Mouse (Mus musculus): ENCODE measurements around the gene Cbarp. TPM values are rescaled to one million over a fixed set of nuclear protein-coding genes. Genes with fewer than 3 reads are reported as not detected.

Cbarp gene
- total RNA-seq, 2 experiments from 2014 or later, result 3.0 to 3.3 TPM

DNA sequence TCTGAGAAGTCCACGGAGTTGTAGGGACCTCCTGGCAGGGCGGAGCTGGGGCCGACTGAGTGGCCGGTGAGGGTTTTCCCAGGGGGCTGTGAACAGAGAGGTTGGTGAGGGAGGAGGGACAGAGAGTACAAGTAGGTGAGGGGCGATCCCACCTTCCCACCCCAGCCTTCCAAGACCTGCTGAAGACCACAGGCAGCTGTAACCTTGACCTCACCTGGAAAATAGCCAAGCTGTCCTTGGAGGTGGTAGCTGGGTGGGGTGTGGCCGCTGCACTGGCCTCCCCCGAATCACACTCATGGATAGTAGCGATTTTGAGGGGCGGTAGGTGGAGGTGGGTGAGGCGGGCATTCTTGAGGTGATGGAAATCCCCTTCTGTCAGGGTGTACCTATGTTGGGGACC, 5.5 kb downstream of the Cbarp start:
- no peak for DNase-seq
- intact Hi-C loops (cut with DNase I), result loop anchor here (10.0 kb wide), 1 partner anchor 170 kb away; the partner anchor contains the start of gene Wdr18

DNA sequence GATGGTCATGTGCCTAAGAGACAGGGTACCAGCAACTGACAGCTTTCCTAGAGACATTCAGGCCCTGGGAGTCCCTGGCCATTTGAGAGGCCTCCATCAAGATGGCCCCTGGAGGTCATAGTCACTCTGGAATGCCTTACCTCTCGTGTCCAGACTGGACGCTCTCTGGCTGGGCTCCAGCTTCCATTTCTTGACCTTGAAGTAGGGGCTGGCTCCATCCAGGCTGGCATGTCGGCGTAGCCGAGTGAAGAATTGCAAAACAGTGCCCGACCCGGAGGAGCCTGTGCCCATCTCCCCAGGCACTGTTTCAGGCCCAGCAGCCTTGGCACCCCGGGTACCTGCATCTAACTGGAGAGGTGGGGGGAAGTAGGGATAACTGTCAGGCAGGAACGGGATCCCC, 6.2 kb downstream of the Cbarp start:
- no peak for DNase-seq
- intact Hi-C loops (cut with DNase I), result loop anchor here (10.0 kb wide), 1 partner anchor 170 kb away; the partner anchor contains the start of gene Wdr18

DNA sequence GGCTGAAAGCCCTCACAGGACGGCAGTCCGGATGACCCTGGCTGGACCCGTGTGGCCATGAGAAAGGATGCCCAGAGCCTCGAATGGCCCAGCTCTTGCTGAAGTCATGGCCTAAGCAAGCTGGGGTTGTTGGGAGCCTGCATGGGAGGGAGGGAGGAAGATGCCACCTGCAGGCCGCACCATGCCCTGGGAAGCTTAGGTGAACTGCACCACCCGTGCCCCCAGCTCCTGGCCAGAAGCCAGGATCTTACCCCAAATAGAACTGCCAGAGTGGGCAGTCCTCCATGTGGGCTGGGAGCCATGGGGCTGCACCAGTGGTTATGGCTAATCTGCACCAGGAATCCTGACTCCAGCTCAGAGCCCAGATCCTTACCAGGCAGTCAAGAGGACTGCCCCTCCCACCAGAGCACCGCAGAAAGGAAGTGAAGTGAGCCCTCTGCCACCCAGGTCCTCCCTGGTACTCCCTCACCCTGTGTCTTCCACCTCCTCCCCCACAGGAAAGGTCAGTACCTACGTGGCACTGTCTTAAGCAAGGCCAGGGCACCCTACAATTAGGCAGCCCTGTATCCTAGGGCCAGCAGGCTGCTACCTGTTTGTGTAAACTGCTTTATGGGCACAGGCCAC, 7.3 kb downstream of the Cbarp start:
- peak in 1 of 2 experiments; percentile 73 for DNase-seq
- intact Hi-C loops (cut with DNase I), result loop anchor here (10.0 kb wide), 1 partner anchor 169 kb away; the partner anchor contains the start of gene Wdr18

DNA sequence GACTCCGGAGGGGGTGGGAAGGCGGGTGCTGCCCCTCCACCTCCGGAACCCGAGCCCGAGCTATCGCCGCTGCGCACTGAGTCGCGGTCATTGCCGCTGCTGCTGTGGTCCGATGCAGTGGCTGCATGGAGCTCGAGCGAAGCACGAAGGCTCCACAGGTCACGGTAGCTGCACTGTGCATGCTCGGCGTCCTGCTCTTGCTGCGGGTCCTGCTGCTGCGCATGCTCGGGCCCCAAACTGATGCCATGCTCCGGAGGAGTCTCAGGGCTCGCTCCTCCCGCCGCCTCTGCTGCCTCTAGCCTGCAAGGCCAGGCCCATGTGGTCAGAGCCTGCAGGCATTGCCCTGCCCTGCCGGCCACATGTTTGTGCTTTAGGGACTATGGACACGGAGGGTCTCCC, 8.7 kb downstream of the Cbarp start:
- intact Hi-C loops (cut with DNase I), result loop anchor here (10.0 kb wide), 1 partner anchor 167 kb away; the partner anchor contains the start of gene Wdr18
- no peak for DNase-seq

DNA sequence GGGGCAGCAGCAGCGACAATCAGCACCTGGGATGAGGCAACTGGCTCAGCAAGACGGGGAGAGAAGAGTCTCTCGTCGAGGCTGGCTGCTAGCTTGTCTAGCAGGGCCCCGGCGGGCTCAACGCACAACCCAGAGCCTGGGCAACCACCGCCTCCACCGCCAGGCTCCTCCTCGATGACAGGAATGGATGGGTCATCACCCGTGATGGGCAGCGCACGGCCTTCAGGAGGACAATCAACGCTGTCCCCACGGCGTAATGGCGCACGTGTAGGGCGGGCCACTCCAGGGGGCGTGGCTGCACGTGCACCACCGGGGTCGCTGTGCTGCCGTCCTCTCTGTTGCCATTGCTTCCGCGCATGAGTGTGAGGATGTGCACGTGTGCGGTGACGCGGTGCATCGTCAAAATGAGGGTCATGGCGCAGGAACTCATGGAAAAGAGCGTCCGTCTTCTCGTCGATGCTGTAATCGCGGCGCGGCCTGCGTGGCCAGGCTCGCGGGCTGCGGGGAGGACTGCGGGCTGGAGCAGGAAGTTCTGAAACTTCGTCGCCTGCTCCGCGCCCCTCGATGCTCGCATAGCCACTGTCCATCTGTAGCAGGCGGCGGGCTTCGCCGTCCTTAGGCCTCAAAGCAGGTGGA, 9.2 kb downstream of the Cbarp start:
- intact Hi-C loops (cut with DNase I), result loop anchor here (10.0 kb wide), 1 partner anchor 167 kb away; the partner anchor contains the start of gene Wdr18
- DNase-seq, result no peak

DNA sequence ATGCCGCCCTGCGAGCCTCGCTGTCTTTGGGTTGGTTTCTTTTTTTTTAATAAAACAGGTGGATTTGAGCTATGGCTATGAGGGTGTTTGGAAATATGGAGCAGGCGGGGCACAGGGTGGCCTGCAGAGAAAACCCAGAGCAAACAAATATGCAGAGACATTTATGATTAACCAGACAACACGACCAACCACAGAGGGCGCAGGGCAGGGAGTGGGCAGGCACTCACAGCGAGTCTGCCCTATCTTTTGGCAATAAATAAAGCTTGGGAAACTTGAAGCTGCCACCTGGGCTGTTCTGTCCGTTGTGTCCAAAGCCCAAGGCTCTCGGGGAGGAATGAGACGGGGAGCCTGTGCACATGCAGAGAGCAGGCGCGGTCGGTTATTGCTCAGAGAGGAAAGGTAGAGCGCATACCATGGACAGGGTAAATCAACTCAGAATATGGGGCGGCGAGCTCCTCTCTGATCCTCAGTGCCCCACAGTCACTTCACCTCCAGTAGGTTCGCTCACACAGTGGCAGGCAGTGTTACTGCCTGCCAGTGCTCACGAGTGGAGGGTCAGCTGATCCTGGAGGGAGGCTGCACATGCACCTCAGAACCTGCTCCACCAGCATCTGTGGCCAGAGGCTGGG, 10.1 kb downstream of the Cbarp start:
- intact Hi-C loops (cut with DNase I), result loop anchor here (10.0 kb wide), 1 partner anchor 166 kb away; the partner anchor contains the start of gene Wdr18
- no peak for DNase-seq

DNA sequence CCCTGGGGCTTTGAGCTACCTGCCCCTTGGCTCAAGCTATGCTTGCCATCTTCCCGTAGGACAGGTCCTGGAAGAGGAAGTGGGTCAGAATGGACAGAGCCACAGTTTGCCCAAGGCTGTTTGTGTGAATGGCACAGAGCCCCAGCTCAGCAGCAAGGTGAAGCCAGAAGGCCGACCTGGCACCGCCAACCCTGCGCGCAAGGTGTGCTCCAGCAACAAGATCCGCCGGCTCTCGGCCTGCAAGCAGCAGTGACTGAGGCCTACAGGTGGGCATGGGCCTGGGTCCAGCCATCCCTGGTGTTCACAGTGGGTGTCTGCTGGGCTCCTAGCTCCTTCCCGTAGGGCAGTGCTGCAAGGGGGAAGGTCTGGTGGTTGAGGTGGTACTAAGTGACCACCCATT, 10.8 kb downstream of the Cbarp start:
- DNase-seq, result no peak
- intact Hi-C loops (cut with DNase I), result loop anchor here (10.0 kb wide), 1 partner anchor 165 kb away; the partner anchor contains the start of gene Wdr18

DNA sequence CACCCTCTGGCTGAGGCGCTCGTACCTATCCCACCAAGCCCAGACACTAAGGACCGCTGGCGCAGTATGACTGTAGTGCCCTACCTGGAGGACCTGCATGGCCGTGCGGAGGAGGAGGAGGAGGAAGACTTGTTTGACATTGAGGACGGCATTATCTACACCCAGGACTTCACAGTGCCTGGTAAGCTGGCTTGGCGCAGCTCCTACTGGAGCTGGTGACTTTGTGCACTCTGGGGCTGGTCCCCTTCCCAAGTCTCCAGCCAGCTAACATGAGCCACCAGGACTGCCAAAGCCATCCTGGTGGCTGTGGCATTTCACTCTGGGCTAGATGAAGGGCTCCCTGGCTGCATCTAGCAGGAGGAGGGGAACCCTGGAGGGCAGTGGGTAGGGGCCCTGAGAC, 12.7 kb downstream of the Cbarp start:
- DNase-seq, result no peak
- intact Hi-C loops (cut with DNase I), result no loop called here

DNA sequence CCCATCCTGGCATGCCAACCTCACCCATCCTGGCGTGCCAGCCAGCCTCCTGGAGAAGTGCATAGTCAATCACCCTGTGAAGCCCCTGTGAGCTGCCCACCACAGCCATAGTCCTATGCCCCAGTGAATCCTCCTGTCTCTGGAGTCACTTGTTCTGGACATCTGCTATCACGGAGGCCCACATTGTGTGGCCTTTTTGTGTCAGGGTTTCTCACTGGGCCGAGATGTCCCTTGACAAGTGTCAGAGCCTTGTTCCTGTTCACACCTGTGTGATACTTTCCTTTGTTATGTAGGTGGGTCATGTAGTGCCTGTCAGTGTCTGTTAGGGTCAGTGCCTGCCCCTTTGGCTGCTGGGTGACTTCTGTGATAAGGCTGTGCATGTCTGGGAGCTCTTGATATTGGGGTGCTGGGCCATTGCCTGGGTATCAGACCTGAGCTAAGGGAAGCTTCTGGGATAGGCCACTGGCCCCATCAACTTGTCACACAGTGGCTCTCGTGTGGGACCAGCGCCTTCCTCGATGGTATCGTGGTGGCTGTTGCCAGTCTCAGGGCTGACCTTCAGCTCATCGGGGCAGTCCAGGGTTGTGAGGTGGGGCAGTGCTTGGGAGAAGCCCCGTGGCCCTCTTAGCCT, 16.6 kb downstream of the Cbarp start:
- intact Hi-C loops (cut with DNase I), result no loop called here
- no peak for DNase-seq

DNA sequence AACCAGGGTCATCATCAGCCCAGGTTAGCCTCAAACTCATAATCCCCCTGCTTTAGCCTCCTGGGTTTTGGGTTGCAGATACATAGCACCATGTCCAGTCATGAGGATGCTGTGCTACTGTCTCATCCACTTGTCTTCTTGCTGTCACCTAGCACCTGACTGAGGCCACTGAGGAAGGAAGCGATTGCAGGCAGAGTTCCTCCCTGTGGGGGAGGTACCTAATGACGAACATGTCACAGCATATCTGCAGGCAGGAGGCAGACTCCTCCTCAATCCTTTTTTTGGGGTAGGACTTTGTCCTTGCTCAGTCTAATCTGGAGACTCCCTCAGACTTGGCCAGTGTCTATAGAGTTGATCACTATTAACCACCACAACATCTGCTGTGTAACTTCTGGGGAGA, 19.0 kb downstream of the Cbarp start:
- no peak for DNase-seq
- intact Hi-C loops (cut with DNase I), result no loop called here

DNA sequence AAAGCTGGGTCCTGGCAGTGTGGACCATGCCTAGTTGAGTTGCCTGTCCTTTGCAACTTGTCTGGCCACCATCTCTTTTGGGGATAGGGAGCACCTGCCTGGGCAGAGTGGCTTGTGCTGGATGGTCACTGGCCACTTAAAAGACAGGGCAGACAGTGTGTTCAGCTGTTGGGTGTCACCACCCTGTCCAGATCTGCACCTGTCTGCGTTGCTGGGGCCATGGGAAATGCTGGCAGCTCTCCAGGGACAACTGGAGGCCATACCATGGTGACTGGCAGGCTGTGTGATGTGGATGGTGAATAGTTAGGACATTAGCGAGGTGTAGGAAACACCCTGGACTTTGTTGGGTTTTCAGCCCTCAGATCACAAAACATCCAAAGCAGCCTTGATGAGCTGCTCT, 20.5 kb downstream of the Cbarp start:
- DNase-seq, result no peak
- intact Hi-C loops (cut with DNase I), result no loop called here

DNA sequence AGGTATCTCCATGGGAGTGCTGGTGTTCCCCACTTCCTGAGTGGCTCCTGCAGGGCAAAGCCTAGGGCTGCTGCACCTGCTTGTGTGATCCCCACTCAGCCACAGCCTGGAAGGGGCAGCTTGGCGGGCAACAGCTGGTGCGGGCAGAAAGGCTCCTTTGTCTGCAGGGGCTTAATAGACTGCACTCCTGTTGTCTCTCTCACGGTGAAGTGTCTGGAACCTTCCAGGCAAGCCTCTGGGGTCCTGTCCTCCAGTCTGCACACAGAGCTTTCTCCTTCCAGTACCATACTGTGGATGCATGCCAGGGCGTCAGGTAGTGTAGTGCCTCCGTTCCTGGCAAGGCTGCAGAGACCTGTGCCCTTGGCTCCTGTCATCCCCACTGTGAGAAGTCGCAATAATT, 22.1 kb downstream of the Cbarp start:
- no peak for DNase-seq
- intact Hi-C loops (cut with DNase I), result no loop called here

DNA sequence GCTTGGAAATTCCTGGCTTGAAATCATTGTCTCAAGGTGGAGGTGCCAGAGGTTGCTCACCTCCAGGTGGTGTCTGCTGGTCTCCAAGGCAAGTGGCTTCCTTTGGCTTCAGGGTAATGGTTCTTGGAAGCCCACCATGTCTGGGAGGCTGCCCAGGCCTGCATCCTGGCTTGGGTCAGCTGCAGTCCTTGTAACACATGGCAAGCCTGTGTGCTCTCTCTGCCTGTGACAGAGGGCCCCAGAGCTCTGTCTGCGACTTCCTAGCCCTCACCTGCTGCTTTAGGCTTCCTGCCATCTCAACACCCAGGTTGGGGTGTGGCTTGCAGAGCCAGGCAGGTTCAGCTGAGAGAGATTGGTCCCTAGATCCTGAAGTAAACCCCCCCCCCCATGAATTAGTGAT, 22.9 kb downstream of the Cbarp start:
- intact Hi-C loops (cut with DNase I), result loop anchor here (2.0 kb wide), 1 partner anchor 19 kb away; no protein-coding TSS in a partner anchor
- DNase-seq, result no peak

DNA sequence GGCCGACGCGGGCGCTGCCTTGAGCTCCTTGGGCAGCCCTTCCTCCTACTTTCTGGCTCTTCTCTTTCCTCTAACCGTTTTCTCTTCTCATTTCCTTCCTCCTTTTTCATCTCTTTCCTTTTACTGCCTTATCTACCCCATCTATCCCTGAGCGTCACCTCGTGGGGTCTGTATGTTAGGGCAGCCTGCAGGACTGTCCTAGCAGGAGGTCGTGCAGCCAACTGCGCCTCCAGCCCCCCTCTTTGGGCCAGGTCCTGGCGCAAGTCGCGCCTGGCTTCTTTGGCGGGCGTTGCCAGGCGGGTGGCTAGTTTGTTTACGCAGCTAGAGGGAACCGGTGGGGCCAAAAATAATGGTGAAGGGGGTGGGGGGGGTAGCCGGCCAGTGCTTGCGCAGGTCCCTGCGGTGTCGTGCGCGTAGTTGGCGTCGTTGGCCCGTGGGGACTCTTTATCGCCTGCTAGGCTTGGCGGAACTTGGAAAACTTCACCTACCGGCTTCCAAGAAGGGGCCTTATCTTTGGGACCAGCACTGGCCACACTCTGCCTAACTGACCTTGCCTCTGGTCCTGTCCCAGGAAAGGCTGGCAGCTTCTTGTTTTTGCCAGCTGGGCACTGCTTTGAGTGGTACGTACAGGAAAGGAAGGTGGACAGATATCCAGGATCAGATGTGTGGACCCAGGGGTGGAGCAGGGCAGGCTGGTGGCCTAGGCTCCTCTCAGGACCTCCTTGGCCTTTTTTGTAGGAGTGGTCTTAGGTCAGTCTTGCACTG, 23.5 kb downstream of the Cbarp start:
- intact Hi-C loops (cut with DNase I), result loop anchor here (2.0 kb wide), 1 partner anchor 20 kb away; no protein-coding TSS in a partner anchor
- DNase-seq, result peak; percentile 70 to 74

DNA sequence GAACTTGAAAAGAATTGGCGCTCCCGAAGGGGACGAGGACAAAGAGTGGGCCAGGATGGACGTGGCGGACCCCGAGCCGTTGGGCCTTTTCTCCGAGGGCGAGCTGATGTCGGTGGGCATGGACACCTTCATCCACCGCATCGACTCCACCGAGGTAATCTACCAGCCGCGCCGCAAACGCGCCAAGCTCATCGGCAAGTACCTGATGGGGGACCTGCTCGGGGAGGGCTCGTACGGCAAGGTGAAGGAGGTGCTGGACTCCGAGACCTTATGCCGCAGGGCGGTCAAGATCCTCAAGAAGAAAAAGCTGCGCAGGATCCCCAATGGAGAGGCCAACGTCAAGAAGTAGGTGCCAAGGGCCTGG, 24.1 kb downstream of the Cbarp start:
- peak in 1 of 2 experiments; percentile 33 for DNase-seq
- intact Hi-C loops (cut with DNase I), result loop anchor here (2.0 kb wide), 1 partner anchor 20 kb away; no protein-coding TSS in a partner anchor

DNA sequence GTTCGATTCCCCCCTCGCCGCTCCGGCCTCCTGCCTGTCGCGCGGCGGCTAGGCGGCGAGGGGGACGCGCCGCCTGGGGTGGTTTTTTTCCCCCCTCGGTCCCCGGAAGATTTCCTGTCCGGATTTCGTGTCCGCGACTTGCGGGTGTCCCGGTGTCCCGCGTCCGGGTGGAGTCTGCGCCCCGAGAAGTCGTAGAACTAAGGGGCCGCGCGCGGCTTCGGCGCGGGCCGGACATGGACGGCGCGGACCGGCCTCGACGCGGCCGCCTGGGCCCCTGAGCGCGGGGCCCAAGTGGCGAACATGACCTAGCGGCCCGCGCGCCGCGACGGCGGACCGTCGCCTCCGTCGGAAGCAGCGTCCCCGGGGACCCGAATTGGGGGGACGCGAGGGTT, 24.7 kb downstream of the Cbarp start:
- intact Hi-C loops (cut with DNase I), result loop anchor here (2.0 kb wide), 3 partner anchors 21 to 129 kb away; no protein-coding TSS in a partner anchor
- no peak for DNase-seq

DNA sequence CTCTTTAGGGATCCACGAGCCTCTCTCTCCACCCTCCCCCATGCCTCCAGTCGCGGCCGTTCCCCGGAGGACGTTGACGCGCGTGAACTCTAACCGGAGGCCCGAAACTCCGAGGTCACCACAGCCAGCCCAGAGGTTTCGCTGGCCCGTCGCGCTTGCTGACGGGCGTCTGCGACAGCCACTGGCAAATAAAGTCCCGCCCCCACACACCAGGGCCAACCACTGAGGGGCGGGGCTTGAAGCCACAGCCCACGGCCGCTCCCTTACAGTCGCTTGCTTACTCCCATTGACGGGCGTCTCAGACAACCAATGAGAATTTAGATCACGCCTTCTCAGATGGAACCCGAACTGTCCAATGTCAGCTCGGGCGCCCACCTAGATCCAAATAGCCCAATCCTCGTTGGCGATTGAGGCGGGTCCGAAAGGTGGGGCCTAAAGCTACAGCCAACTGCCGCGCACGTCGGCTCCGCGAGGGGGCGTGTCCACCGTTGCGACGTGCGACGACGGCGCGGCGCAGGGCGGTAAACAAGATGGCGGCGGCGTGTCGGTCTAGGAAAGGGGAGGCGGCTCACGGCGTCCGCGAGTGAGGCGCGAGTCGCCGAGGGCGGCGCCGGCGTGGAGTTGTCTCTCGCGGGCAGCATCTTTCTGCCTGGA, 25.2 kb downstream of the Cbarp start, which contains the start of gene Stk11:
Gene Stk11 (plus strand): TSS at position 514 of the 654 bp plus-strand sequence.
- peak; percentile 99 for DNase-seq

DNA sequence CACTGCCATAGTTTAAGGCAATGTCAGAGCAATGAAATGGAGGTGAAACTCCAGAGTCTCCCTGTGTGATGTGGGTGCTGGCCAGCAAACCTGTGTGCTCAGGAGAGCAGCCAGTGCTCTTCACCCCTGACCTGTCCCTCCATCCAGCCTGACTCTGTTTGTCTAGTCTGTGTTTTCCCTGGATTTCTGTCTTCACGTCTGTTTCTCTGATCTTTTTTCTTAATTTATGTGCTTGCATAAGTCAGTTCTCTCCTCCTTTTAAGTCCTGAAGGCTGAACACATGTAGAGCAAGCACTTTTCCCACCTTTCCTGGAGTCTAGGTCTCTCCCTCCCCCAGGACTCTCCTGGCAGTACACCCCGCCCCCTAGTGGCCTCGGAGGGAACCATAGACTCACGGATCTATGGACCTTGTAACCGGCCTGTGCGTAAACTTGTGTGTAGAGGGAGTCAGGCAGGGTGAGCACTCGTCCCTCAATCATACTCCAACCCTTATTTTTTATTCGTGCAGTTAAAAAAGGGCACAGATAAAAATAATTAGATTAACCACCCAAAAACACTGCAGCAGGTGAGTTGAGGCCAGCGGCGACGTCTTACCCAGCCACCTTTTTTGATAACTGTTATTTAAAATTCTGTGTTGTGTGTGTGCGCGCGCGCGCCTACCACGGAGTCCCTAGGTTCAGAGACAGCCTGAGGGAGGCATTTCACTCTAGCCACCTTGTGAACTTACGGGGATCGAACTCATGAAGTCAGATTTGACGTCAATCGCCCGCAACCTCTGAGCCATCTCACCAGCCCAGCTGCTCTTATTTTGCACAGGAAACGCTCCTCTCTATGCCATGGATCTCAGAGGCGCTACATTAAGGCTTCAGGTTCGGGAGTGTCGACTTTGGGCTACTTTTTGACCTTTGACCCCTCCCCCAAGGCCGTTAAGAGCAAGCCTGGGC, 26.0 kb downstream of the Cbarp start:
- intact Hi-C loops (cut with DNase I), result loop anchor here (2.0 to 5.0 kb wide), 4 partner anchors 42 to 128 kb away; no protein-coding TSS in a partner anchor

More for the DNA sequence above, 25.2 kb downstream of the Cbarp start, which contains the start of gene Stk11:
- intact Hi-C loops (cut with DNase I), result loop anchor here (2.0 kb wide), 2 partner anchors 61 to 129 kb away; no protein-coding TSS in a partner anchor

More for the DNA sequence above, 26.0 kb downstream of the Cbarp start:
- peak; percentile 93 to 96 for DNase-seq
